Mouse (Mus musculus) cerebellum, adult 2 months (tissue): Measurements from ENCODE around the gene Arhgef3.

Source experiments
- CTCF ChIP-seq: fragments of 200-500 bp; IDR thresholded peaks from 2 replicates; pipeline ENCODE4 v1.5.1; 2011; ENCODE audit warnings: low read depth, mild to moderate bottlenecking, control low read depth, low read length, moderate library complexity, borderline replicate concordance; ENCODE audit not compliant: insufficient read depth
- POLR2A ChIP-seq: fragments of 200-500 bp; IDR thresholded peaks from 2 replicates; pipeline ENCODE4 v1.6.1; 2011; ENCODE audit warnings: low read length, control low read depth, borderline replicate concordance; ENCODE audit not compliant: insufficient read depth

- no peak for TF ChIP-seq CTCF
- no peak for TF ChIP-seq POLR2A
Observed at GRCm38 (mm10) chr14:27155088-27155487, 40.4 kb downstream of the Arhgef3 start.
